Mouse (Mus musculus): ENCODE results near the gene Olfml3. TPM values are rescaled to one million over a fixed set of nuclear protein-coding genes. Genes with fewer than 3 reads are reported as not detected.
A peak's percentile ranks its signal among the peaks of the same experiment; 100 is the strongest.

Gene Olfml3
- total RNA-seq, 2 experiments from 2014 or later = 2.6 to 8.3 TPM

- H3K27ac ChIP-seq = no peak overlapping the region
- intact Hi-C loops (cut with DNase I) = no loop called here
- no peak for DNase-seq
- H3K4me3 ChIP-seq = peak overlapping the region; percentile 30; the same call in 1 of the 2 replicates
- no peak for TF ChIP-seq CTCF (IDR thresholded peaks at IDR 0.05)
These were observed 54.4 kb downstream of the Olfml3 start for GRCm38 (mm10) chr3:103683234-103683965.

DNA sequence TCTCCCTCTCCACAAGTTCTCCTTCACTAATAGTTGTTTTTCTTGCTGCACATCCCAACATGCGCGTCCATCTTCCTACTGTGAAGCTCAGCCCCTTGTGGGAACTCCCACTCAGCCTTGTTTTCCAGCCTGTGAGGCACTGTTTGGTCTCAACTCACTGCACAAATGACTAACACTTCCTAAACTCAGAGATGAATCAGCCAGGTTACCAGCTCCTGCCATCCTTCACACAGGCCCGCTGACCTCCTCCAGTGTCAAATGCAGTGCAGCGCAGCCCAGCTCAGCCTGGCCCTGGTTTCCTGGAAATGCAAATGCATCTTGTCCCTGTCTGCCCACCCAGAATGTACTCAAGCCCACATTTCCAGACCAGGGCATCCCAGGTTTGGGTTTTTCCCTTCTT is 55.3 kb downstream of the Olfml3 start:
- no peak for DNase-seq
- H3K4me3 ChIP-seq = no peak overlapping the region
- intact Hi-C loops (cut with DNase I) = no loop called here
- no peak overlapping the region for H3K27ac ChIP-seq
- no peak for TF ChIP-seq CTCF (IDR thresholded peaks at IDR 0.05)

GRCm38 (mm10) chr3:103678811-103679210 is 59.0 kb downstream of the Olfml3 start:
- no peak overlapping the region for H3K27ac ChIP-seq

GRCm38 (mm10) chr3:103672716-103673115 is 65.1 kb downstream of the Olfml3 start:
- no peak for DNase-seq
- TF ChIP-seq CTCF (IDR thresholded peaks at IDR 0.05) = no peak
- Histone ChIP-seq H3K4me3 (no peak overlapping the region), H3K27ac (no peak overlapping the region)
- intact Hi-C loops (cut with DNase I) = no loop called here

More at GRCm38 (mm10) chr3:103678811-103679210, 59.0 kb downstream of the Olfml3 start:
- intact Hi-C loops (cut with DNase I) = no loop called here
- H3K4me3 ChIP-seq = no peak overlapping the region
- no peak for TF ChIP-seq CTCF (IDR thresholded peaks at IDR 0.05)
- DNase-seq = no peak

Other genes starting within 250 kb of the Olfml3 start
- not detected for gene Syt6, start 162.8 kb downstream of the Olfml3 start, total RNA-seq (2021)
- gene Atg4a-ps, start 91.9 kb downstream of the Olfml3 start, total RNA-seq (2021) = 1 to 10 TPM in 1 of 2 experiments, under 1 TPM in 1; 0.26 to 4.5 TPM
- gene Gm10964, start 1.4 kb upstream of the Olfml3 start, total RNA-seq (2021) = not detected
- gene Hipk1, start 53.6 kb upstream of the Olfml3 start, total RNA-seq (2021) = 10 to 100 TPM; 67.2 to 73.7 TPM
- 1 to 10 TPM; 6.4 to 8.6 TPM for gene Dclre1b, start 71.4 kb upstream of the Olfml3 start, total RNA-seq (2021)
- 1 to 10 TPM; 7.1 to 8.8 TPM for gene Ap4b1, start 71.5 kb upstream of the Olfml3 start, total RNA-seq (2021)
- under 1 TPM; 0.46 to 0.47 TPM for gene Gm43064, start 71.6 kb upstream of the Olfml3 start, total RNA-seq (2021)
- gene Bcl2l15, start 94.6 kb upstream of the Olfml3 start, total RNA-seq (2021) = under 1 TPM; 0.23 to 0.73 TPM
- under 1 TPM; 0.18 to 0.42 TPM for gene Ptpn22, start 121.8 kb upstream of the Olfml3 start, total RNA-seq (2021)
- gene Rsbn1, start 176.1 kb upstream of the Olfml3 start, total RNA-seq (2021) = 1 to 10 TPM; 7.4 to 8.1 TPM
- 1 to 10 TPM; 3.5 to 4.2 TPM for gene Phtf1, start 230.1 kb upstream of the Olfml3 start, total RNA-seq (2021)

Measured in gastrocnemius, adult 2 months (tissue).